Mouse (Mus musculus) neural tube, embryonic 13.5 days (tissue): ENCODE measurements around the gene Cers5. TPM values are rescaled to one million over a fixed set of nuclear protein-coding genes. Genes with fewer than 3 reads are reported as not detected.

ENCODE experiments used
- ATAC-seq: fragments of 200-750 bp; cut with Nextera tagmentation; 2 replicates; pipeline ENCODE4 v1.8.0; 2017; ENCODE audit warnings: low read depth, mild to moderate bottlenecking, moderate TSS enrichment, moderate library complexity
- H3K27ac ChIP-seq: fragments of 300-500 bp; sonication (generic); replicated peaks from 2 replicates; pipeline ENCODE4 v1.5.1; 2015; ENCODE audit warnings: moderate library complexity, mild to moderate bottlenecking, inconsistent platforms
- H3K27me3 ChIP-seq: fragments of 300-500 bp; sonication (generic); 2 replicates; pipeline ENCODE4 v1.6.1; 2015; ENCODE audit warnings: mild to moderate bottlenecking, inconsistent platforms
- H3K36me3 ChIP-seq: fragments of 300-500 bp; sonication (generic); 2 replicates; pipeline ENCODE4 v1.6.1; 2015; ENCODE audit warnings: mild to moderate bottlenecking, inconsistent platforms
- H3K4me1 ChIP-seq: fragments of 300-500 bp; sonication (generic); replicated peaks from 2 replicates; pipeline ENCODE4 v1.6.1; 2015; ENCODE audit warnings: inconsistent platforms
- H3K4me2 ChIP-seq: fragments of 300-500 bp; sonication (generic); 2 replicates; pipeline ENCODE4 v1.6.1; 2015; ENCODE audit warnings: inconsistent platforms, mild to moderate bottlenecking, moderate library complexity
- H3K4me3 ChIP-seq: fragments of 300-500 bp; sonication (generic); 2 replicates; pipeline ENCODE4 v1.5.1; 2015; ENCODE audit warnings: mild to moderate bottlenecking, inconsistent platforms
- H3K9ac ChIP-seq: fragments of 300-500 bp; sonication (generic); 2 replicates; pipeline ENCODE4 v1.6.1; 2015; ENCODE audit warnings: moderate library complexity, mild to moderate bottlenecking, inconsistent platforms
- H3K9me3 ChIP-seq: fragments of 300-500 bp; sonication (generic); 2 replicates; pipeline ENCODE4 v1.6.1; 2016; ENCODE audit warnings: inconsistent platforms
- WGBS: fragments of 180-500 bp; shearing (Covaris S2); methylation state at CpG from one replicate; pipeline ENCODE4 v1.1.7; 2015; 5-methylcytosine and 5-hydroxymethylcytosine counted together
- polyA plus RNA-seq: library from polyadenylated mRNA; unstranded; fragments of >200 nt; fragmentation: Nextera tagmentation; extraction: Ambion mirVana; gene quantifications from 2 replicates; pipeline ENCODE4 v1.2.1, GENCODE M21; 2015

The Cers5 gene
- polyA plus RNA-seq, 1 experiment from 2014 or later: 77.2 TPM

- Histone ChIP-seq H3K4me2 (no peak overlapping the region), H3K9ac (no peak overlapping the region), H3K36me3 (peaks cover 42% of the 10 kb centered on the region), H3K4me3 (no peak overlapping the region), H3K27ac (no peak overlapping the region), H3K4me1 (peaks cover 46% of the 10 kb centered on the region), H3K9me3 (no peaks in the 10 kb centered on the region), H3K27me3 (no peaks in the 10 kb centered on the region)
- WGBS: 86% methylated on average over 25 of the region's 25 CpGs
- ATAC-seq: no peak
Measured at GRCm38 (mm10) chr15:99721921-99722743, 50.6 kb downstream of the Cers5 start.

GRCm38 (mm10) chr15:99719865-99720264, 52.8 kb downstream of the Cers5 start:
- ATAC-seq: no peak

GRCm38 (mm10) chr15:99718461-99719021, 54.1 kb downstream of the Cers5 start:
- Histone ChIP-seq H3K27ac (no peak overlapping the region), H3K27me3 (no peaks in the 10 kb centered on the region), H3K36me3 (peaks cover 55% of the 10 kb centered on the region), H3K4me2 (no peak overlapping the region), H3K9ac (no peak overlapping the region), H3K4me3 (no peak overlapping the region), H3K9me3 (no peaks in the 10 kb centered on the region), H3K4me1 (peaks cover 42% of the 10 kb centered on the region)
- no peak for ATAC-seq
- 86% methylated on average over 9 of the region's 9 CpGs for WGBS

More at GRCm38 (mm10) chr15:99719865-99720264, 52.8 kb downstream of the Cers5 start:
- H3K4me2 ChIP-seq: no peak overlapping the region
- no peaks in the 10 kb centered on the region for H3K27me3 ChIP-seq
- peaks cover 54% of the 10 kb centered on the region for H3K4me1 ChIP-seq
- no peak overlapping the region for H3K9ac ChIP-seq
- H3K36me3 ChIP-seq: peaks cover 47% of the 10 kb centered on the region
- no peak overlapping the region for H3K27ac ChIP-seq
- WGBS: 85% methylated on average over 8 of the region's 8 CpGs
- H3K9me3 ChIP-seq: no peaks in the 10 kb centered on the region
- H3K4me3 ChIP-seq: no peak overlapping the region

GRCm38 (mm10) chr15:99717386-99718334, 55.0 kb downstream of the Cers5 start, which contains the start of gene Gpd1:
Gene Gpd1 (plus strand): TSS chr15:99717515.
- no peak within 1 kb of the TSS for H3K4me2 ChIP-seq
- ATAC-seq: no peak
- no peaks in the 10 kb centered on the region for H3K9me3 ChIP-seq
- H3K9ac ChIP-seq: no peak within 1 kb of the TSS
- H3K36me3 ChIP-seq: peaks cover 55% of the 10 kb centered on the region
- H3K4me3 ChIP-seq: no peak within 1 kb of the TSS
- peak within 1 kb of the TSS; percentile 78 for H3K27ac ChIP-seq
- peaks cover 43% of the 10 kb centered on the region for H3K4me1 ChIP-seq
- WGBS: 65% methylated on average over 26 of the region's 26 CpGs
- no peaks in the 10 kb centered on the region for H3K27me3 ChIP-seq

- Histone ChIP-seq H3K27me3 (no peaks in the 10 kb centered on the region), H3K4me3 (no peak overlapping the region), H3K27ac (no peak overlapping the region), H3K9me3 (no peaks in the 10 kb centered on the region), H3K36me3 (peaks cover 55% of the 10 kb centered on the region), H3K4me2 (no peak overlapping the region), H3K9ac (no peak overlapping the region), H3K4me1 (peaks cover 50% of the 10 kb centered on the region)
- 82% methylated on average over 12 of the region's 12 CpGs for WGBS
- ATAC-seq: no peak
Measured at GRCm38 (mm10) chr15:99716814-99717213, 55.9 kb downstream of the Cers5 start.

GRCm38 (mm10) chr15:99715982-99716746, 56.5 kb downstream of the Cers5 start:
- no peaks in the 10 kb centered on the region for H3K27me3 ChIP-seq
- peak overlapping the region; percentile 78 for H3K27ac ChIP-seq
- H3K4me2 ChIP-seq: no peak overlapping the region
- H3K4me1 ChIP-seq: peaks cover 51% of the 10 kb centered on the region
- peak; percentile 7; the same call in 1 of the 2 replicates for ATAC-seq
- H3K36me3 ChIP-seq: peaks cover 55% of the 10 kb centered on the region
- no peak overlapping the region for H3K4me3 ChIP-seq
- peak overlapping the region; percentile 50 for H3K9ac ChIP-seq
- WGBS: 75% methylated on average over 11 of the region's 11 CpGs
- H3K9me3 ChIP-seq: no peaks in the 10 kb centered on the region

- 55% methylated on average over 13 of the region's 13 CpGs for WGBS
- H3K9ac ChIP-seq: peak overlapping the region; percentile 50; the same call in 1 of the 2 replicates
- no peaks in the 10 kb centered on the region for H3K27me3 ChIP-seq
- peak; percentile 41 for ATAC-seq
- H3K4me2 ChIP-seq: no peak overlapping the region
- no peaks in the 10 kb centered on the region for H3K9me3 ChIP-seq
- H3K4me1 ChIP-seq: peaks cover 51% of the 10 kb centered on the region
- H3K36me3 ChIP-seq: peaks cover 55% of the 10 kb centered on the region
- peak overlapping the region; percentile 78 for H3K27ac ChIP-seq
- no peak overlapping the region for H3K4me3 ChIP-seq
Measured at GRCm38 (mm10) chr15:99715361-99715865, 57.3 kb downstream of the Cers5 start.

- Histone ChIP-seq H3K27ac (peak overlapping the region; percentile 78), H3K4me2 (no peak overlapping the region), H3K4me3 (no peak overlapping the region), H3K9me3 (no peaks in the 10 kb centered on the region), H3K9ac (no peak overlapping the region), H3K36me3 (peaks cover 60% of the 10 kb centered on the region), H3K4me1 (peaks cover 51% of the 10 kb centered on the region), H3K27me3 (no peaks in the 10 kb centered on the region)
- peak; percentile 21; the same call in 1 of the 2 replicates for ATAC-seq
- WGBS: 53% methylated on average over 7 of the region's 7 CpGs
Measured at GRCm38 (mm10) chr15:99714858-99715257, 57.8 kb downstream of the Cers5 start.

GRCm38 (mm10) chr15:99714206-99714605, 58.5 kb downstream of the Cers5 start:
- Histone ChIP-seq H3K9ac (no peak overlapping the region), H3K27me3 (no peaks in the 10 kb centered on the region), H3K4me2 (no peak overlapping the region), H3K4me3 (no peak overlapping the region), H3K9me3 (no peaks in the 10 kb centered on the region), H3K27ac (peak overlapping the region; percentile 78), H3K36me3 (peaks cover 65% of the 10 kb centered on the region), H3K4me1 (peaks cover 51% of the 10 kb centered on the region)
- no peak for ATAC-seq
- 67% methylated on average over 4 of the region's 4 CpGs for WGBS

- peaks cover 65% of the 10 kb centered on the region for H3K36me3 ChIP-seq
- H3K27me3 ChIP-seq: no peaks in the 10 kb centered on the region
- no peak overlapping the region for H3K4me3 ChIP-seq
- peak overlapping the region; percentile 46 for H3K27ac ChIP-seq
- peak overlapping the region; percentile 31; the same call in 1 of the 2 replicates for H3K9ac ChIP-seq
- H3K9me3 ChIP-seq: no peaks in the 10 kb centered on the region
- ATAC-seq: no peak
- no peak overlapping the region for H3K4me2 ChIP-seq
- H3K4me1 ChIP-seq: peaks cover 51% of the 10 kb centered on the region
- 75% methylated on average over 3 of the region's 3 CpGs for WGBS
Measured at GRCm38 (mm10) chr15:99713569-99713968, 59.1 kb downstream of the Cers5 start.
